Mouse (Mus musculus) thymus, postnatal 0 days (tissue): ENCODE results near the gene 7530416G11Rik. TPM values are rescaled to one million over a fixed set of nuclear protein-coding genes. Genes with fewer than 3 reads are reported as not detected.

Source experiments
- DNase-seq: peaks from one replicate; pipeline ENCODE4 v3.0.0-alpha.2; 2015; ENCODE audit warnings: low spot score
- polyA plus RNA-seq: library from polyadenylated mRNA; unstranded; fragments of >200 nt; fragmentation: Nextera tagmentation; extraction: Ambion mirVana; gene quantifications from 2 replicates; pipeline ENCODE4 v1.2.1, GENCODE M21; 2015

The 7530416G11Rik gene
- polyA plus RNA-seq, 1 experiment from 2014 or later, result not detected

DNA sequence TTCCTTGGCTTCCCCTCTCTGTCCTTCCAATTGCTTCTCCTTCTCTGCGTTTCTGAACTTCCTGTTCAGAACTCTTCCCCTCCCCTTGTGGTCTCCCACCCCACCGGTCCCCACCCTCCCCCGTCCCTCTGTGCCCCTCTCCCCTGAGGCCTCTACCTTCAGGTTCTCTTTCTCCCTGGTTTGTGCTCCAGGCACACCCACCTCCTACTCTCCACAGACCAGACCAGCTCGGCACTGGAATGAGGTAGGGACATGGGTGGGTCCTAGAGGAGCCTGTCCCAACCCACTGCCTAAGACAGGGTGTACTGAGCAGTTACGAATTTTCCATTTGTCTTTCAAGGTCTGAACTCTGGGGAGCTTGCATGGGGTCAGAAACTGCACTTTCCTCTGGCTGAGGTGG is 23.1 kb downstream of the 7530416G11Rik start:
- no peak for DNase-seq

DNA sequence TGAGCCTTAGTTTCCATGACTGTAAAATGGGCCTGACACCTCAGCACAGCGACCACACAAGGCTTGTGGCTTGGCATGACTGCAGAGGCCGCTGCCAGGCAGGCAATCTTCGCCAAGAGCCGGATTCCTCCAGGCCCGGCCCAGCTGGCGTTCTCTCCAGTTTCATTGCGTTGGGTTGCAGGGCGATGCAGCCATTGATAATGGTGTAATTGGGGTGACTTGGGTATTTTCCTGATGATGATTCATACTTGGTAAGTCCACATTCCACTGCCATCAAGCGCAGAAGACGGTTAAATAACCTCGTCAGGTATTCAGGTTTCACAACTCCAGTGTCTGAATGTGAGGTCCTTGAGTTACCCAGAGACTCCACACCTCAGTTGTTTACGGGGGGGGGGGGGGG is 23.7 kb downstream of the 7530416G11Rik start:
- DNase-seq, result no peak

DNA sequence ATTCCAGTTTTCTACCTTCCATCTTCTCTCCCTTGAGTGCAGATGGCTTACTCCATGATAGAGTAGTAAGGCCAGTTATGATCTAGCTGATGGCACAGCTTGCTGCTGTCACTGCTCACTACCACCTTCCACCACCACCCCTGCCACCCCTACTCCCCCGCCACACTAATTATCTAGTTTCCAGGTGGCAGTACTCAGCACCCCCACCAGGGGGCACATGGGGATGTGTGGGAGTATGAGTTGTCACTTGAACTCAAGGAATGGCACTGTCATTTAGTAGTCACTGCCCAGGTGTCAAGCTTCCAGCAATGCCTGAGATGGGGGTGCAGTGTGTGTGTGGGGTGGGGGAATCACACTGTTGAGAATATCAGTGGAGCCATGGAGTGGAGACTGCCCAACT is 25.4 kb downstream of the 7530416G11Rik start:
- peak; percentile 75 for DNase-seq

DNA sequence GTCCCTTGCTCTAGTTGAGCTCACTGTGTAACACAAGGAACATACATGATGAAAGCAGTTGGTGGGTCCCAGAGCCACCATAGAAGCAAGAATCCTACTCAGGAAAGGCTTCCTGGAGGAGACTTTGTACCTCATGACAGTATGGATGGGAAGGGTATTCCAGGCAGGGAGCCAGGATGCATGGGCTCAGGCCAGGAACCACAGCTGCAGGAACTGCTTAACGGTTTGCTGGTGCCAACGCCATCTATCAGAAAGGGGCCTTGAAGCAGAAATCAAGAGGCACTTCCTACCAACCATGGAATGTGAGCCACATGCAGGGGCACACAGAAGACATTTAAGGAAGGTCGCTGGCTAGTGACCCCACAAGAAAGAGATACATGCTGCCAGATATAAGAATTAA is 28.3 kb downstream of the 7530416G11Rik start:
- no peak for DNase-seq

DNA sequence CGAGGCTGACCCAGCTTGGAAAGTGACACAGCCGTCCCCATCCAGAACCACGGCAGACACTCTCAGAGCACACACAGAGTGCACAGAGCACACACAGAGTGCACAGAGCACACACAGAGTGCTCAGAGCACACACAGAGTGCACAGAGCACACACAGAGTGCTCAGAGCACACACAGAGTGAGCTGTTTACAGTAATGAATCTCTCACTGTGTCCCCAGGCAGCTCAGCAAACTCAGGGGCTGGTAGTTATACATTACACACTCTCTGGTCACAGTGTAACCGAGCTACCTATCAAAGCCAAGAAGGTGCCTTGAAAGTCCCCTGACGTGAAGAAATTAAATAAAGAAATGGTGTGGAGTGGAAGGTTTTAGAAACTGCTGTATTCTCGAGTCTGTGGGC is 33.6 kb downstream of the 7530416G11Rik start:
- DNase-seq, result no peak

GRCm38 (mm10) chr15:85466456-85467067 is 36.5 kb downstream of the 7530416G11Rik start:
- DNase-seq, result no peak

DNA sequence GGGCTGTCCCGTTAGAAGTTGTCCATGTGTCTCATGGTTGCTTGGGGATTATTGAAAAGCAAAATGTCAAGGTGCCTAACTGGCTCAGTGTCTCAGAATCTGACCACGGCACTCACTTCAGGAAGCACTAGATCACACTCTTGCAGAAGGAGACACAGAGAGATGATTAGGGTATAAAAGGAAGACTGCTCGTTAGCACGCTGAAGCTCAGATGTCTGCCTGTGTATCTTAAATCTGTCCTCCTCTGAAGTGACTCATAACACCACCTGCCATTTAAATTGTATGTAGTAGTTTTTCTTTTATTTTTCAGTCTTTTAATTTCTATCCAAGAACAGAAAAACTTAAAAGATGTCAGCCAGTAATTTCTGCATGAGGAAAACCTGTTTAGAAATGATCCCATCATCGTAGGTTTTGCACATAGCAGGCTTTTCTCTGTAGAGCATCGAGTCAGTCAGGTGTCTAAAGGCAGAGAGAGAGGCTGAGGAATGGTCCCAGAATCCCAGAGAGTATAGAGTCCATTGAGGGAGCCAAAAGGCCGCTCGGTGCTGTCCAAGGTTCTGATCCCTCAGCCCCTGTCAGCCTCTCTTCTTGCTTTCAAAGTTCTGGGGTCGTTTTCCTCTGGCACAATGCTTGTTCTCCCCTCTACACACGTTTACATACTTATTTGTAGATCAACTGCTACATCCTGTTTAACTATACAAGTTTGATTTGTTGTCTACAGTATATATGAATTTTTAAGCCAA is 38.0 kb downstream of the 7530416G11Rik start:
- no peak for DNase-seq

DNA sequence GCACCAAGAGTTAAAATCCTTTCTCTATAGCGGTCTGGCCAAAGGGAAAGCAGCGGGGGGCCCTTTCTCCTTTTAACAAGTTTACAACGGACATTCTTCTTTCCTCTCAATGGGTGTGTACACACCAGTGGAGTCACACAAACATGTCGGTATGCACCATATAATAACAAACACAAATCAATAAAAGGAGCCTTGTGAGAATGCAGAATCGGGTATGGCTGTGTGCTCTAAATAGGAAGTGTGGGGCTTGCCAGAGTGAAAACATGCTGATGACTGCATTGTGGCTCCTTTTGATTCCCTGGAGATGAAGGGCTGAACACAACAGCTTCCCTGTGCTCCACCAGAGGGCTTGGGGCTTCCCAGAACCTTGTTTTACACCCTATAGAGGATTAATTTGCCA is 38.8 kb downstream of the 7530416G11Rik start:
- no peak for DNase-seq

GRCm38 (mm10) chr15:85463027-85463790 is 39.8 kb downstream of the 7530416G11Rik start:
- no peak for DNase-seq

GRCm38 (mm10) chr15:85462138-85462537 is 40.9 kb downstream of the 7530416G11Rik start:
- DNase-seq, result no peak

GRCm38 (mm10) chr15:85461541-85461940 is 41.5 kb downstream of the 7530416G11Rik start:
- no peak for DNase-seq

DNA sequence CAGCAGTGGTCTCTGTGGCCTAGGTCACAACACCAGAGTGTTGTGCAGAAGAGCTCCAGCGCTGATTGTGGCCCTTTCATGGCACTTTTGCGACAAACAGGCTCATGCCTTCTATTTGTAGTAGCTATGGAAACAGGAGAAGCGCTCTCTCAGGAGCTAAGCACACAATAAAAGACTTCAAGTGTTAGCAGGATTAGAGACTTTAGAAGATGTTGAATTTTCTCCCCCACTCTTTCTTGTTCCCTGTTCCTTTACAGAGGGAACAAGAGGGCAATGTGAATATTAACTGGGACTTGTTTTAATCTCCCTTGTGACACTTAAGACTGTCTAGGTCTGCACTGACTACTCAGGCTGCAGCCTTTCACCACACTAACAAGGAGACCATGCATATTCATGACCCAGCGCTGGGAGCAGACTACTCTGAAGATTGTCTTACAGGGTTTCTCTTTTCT is 44.4 kb downstream of the 7530416G11Rik start:
- no peak for DNase-seq

DNA sequence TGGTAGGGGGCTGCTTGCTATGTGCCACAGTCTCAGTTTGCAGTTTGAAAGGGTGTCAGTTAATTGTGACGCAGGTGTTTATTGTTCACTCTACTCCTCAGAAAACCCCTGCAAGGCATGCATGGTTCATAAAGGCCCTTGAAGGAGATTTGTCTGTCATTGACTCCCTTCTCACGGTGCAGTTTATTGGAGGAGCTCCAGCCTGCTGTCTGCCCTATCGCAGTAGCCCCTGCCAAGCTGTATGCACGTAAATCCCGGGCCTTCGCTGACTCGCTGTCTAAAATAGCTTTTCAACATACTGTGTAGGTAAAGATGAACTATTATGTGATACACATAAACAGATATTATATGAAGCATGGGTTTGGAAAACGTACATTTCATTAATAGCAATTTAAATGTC is 45.2 kb downstream of the 7530416G11Rik start:
- DNase-seq, result no peak

DNA sequence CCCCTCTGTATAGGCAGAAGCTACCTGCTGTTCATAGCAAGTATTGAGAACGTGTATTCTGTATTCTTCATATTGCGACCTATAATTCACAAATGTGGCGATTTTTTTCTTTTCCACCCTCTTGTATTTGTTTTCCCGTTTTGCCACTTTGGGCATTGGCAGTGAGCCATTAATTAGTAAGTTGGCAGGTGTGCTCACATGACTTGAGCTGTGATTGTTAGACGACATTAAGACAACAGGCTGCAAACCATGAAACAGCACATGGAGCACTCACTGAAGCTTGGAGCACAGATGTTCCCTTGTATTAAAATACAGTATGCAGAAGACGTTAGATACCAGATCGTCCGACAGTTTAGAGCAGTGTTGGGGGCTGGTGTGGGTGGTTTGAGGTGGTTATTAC is 46.1 kb downstream of the 7530416G11Rik start:
- DNase-seq, result no peak

DNA sequence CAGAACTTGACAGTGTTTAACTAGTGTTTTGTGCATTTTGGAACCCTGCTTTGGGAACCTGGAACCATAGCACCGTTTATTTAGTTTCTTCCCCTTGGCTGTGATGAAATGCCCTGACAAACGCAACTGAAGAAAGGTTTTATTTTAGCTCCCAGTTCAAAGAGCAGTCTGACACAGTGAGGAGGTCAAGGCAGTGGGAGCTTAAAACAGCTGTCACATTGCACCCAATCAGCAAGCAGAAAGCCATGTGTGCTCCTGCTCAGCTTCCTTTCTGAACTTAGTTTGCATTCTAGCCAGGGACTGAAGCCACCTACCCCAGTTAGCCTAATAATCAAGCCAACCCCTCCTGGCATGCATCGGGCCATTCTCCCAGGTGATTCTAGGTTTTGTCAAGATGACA is 56.4 kb downstream of the 7530416G11Rik start:
- no peak for DNase-seq

Other genes with a start within 250 kb of the 7530416G11Rik start
- gene Atxn10, start 167.0 kb downstream of the 7530416G11Rik start, polyA plus RNA-seq, result 220 and 226 TPM in 2 replicates
- 0.73 and 1.3 TPM in 2 replicates for gene Wnt7b, start 79.2 kb upstream of the 7530416G11Rik start, polyA plus RNA-seq
- gene Ppara, start 231.8 kb upstream of the 7530416G11Rik start, polyA plus RNA-seq, result 0.48 and 0.72 TPM in 2 replicates